Mouse (Mus musculus): ENCODE data around the gene Ucma.

Ucma gene

DNA sequence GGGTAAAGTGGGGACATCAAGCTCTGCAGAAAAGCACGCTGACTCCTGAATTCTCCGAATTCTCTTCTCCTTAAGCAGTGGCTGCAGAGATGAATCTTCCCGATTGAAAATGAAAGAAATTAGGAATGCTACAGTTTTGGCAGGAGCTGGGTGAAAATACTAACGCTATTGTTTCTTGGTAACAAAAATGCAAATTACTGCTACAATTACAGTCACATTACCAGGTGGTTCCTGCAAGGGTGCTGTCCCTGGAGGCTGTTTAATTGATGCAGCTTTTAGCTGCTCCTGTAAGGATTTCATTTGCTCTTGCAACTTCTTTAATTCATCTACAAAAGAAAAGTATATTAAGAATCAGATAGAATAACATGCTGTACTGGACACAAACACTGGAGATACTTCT, 31.2 kb downstream of the Ucma start:
- DNase-seq: no peak

- DNase-seq: no peak
Observed at GRCm38 (mm10) chr2:5011898-5012490, 36.1 kb downstream of the Ucma start.

GRCm38 (mm10) chr2:5012491-5013324, 36.8 kb downstream of the Ucma start, which contains the start of gene Mcm10:
Gene Mcm10 (minus strand): TSS chr2:5012791.
- DNase-seq: peak; percentile 95 to 96

DNA sequence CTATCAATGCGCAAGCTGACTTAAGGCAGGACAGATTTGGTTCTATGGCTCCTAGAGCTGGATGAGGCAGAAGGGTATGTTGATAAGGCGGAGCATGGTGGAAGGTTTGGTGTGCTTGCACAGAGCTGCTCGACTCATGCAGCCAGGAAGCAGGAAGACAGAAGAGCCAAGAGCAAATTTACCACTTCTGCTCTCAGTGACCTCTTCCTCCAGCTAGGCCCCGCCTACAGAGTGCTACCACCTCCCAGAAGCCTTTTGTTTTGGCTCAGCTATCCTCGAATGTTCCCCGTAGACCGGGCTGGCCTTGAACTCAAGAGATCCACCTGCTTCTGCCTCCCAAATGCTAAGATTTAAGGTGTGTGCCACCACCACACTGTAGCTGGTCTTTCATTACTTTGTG, 38.7 kb downstream of the Ucma start:
- DNase-seq: no peak

DNA sequence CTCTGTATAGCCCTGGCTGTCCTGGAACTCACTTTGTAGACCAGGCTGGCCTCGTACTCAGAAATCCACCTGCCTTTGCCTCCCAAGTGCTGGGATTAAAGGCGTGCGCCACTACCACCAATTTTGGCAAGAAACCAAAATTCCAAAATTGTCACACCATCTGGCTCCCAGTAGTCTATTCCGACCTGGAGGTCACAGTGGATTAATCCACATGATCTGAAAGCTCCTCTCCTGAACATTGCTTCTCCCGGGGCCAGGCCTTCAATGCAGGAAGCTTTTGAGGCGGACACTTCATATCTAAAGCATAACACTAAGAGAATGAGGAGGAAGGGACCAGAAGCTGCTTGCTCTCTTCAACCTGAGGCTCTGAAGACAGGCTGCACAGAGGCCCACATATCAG, 39.6 kb downstream of the Ucma start:
- no peak for DNase-seq

- no peak for DNase-seq
Observed at GRCm38 (mm10) chr2:5016922-5017321, 41.0 kb downstream of the Ucma start.

DNA sequence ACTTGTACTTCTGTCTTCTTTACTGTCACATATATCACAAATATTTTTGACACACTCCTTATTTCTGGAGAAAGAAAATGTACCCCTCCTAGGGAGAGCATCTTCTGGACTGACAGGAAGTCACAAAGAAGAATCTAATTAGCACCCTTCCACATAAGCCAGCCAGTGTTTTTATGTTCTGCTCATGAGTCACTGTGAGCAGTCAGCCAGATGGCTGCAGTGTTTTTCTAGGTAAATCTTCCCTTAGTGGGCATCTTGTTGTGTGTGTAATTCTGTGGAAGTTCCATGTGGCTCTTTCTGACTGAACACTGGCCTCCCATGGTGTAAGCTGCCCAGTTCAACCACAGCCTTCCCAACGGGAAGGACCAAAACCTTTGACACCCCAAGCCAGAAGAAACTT, 43.8 kb downstream of the Ucma start:
- no peak for DNase-seq

DNA sequence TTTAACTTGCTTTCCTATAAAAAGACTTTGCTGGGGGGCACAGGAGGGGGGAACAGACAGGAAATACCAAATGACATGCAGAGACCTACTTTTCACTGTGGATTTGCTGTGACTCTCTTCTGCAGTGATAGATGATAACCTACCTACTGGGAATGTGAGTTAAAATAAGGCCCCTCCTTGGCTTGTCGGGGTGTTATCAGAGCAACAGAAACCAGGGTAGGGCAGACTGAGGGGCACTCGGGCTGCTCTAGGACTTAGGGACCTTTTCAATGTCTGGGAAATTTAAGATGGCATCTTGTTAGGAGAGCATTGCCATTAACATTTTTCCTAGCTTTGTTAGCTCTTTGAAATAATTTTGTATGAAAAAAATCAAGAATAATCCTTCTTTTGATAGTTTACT, 47.4 kb downstream of the Ucma start:
- DNase-seq: no peak

DNA sequence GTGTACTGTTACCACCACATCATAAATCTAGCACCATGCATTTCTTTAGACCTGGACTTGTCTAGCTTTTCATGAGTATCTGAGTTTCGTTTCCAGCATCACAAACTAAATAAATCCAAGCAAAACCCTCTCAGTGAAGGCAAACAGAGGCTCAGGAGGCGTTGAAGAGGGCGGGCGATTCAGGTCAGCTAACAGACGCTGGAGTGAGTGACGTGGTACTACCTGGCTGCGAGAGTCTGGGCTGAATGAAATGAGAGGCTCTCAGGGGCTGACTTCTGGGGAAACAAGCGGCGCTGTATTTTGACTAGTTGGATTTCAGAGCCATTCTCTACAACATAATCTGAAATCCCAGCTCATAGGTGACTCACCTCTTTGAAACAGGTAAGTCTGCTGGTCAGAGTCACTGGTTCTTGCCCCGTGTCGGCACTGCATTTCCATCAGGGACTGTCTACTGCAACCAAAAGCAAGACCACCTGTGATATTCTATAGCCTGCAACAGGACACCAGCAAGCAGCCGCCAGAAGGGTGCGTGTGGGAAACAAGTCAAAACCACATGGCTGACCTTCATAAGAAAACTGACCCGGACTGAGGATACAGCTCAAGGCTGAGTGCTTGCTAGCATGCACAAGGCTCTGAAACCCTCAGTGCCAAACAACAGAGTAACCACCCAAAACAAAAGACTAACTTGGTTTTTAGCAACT, 47.9 kb downstream of the Ucma start:
- DNase-seq: no peak

- DNase-seq: no peak
Observed at GRCm38 (mm10) chr2:5025162-5025733, 49.3 kb downstream of the Ucma start.

- DNase-seq: no peak
Observed at GRCm38 (mm10) chr2:5027057-5027456, 51.1 kb downstream of the Ucma start.

DNA sequence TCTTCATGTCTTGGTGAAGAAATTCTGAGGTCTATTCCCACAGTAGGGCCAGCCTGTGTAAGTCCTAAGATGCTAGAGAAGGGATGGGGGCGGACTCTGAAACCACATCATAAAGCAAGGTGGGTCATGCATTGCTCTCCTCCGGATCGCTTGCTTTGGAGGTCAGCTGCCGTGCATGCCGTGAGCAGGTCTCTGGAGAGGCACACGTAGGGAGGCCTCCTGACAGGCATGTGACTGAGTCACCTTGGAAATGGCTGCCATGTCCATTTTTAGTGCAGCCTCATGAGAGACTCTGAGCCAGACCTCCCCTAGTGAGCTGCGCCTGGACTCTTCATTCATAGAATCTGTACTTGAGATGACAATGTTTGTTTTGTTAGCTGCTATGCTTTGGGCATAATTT, 52.1 kb downstream of the Ucma start:
- no peak for DNase-seq

DNA sequence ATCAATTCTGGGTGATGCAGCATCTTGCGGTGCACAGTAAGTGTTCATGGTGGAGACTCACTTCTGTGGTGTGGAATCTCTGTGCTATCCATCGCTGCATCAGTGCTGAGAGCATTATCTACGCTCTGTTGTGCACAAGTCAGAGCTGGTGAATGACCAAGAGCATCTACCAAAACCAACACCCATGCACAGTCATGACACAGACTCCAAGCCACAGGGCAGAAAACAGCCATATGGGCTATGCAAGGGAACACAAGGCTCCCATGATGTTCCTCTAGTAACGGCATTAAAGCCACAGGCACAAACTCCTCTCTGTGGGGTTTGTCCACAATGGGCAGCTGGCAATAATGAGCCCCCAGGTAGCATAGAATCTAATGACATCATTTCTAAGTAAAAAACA, 53.9 kb downstream of the Ucma start:
- DNase-seq: no peak

GRCm38 (mm10) chr2:5031215-5031614, 55.3 kb downstream of the Ucma start:
- no peak for DNase-seq

DNA sequence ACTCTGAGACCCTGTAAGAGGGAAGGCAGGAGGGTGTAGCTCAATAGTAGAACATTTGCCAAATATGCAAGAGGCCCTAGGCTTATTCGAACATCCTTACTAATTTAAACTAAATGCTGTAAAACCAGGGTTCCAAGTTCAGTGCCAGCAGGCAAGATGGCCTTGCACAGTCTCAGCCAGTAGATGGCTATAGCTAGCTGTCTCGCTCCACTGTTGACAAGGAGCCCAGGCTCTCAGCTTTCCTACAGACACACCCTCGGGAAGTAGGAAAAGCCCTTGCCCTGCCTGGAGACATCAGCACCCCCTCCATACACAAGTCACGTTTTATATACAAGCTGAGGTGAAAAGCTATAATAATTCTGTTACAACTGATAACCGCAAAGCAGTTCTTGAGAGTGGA, 56.7 kb downstream of the Ucma start:
- DNase-seq: no peak

GRCm38 (mm10) chr2:5033546-5034420, 57.9 kb downstream of the Ucma start:
- DNase-seq: no peak

GRCm38 (mm10) chr2:5034801-5035200, 58.9 kb downstream of the Ucma start:
- DNase-seq: no peak

GRCm38 (mm10) chr2:5035241-5035640, 59.3 kb downstream of the Ucma start:
- DNase-seq: no peak

All from kidney, postnatal 25 days (tissue).